Mouse (Mus musculus) spleen, embryonic (tissue): Measurements from ENCODE around the gene Pdss1.
"Not testable (repeated sequence)": the region's sequence is repeated elsewhere in the genome, so short reads cannot be mapped to it uniquely, and the experiment has no call there.

ENCODE experiments used
- CTCF ChIA-PET: fragments of 350-600 bp; sonication (Branson Sonifier 250); formaldehyde crosslinking; loops from one replicate; lab custom pipeline; 2022; lab: Charles Lee

Pdss1 gene

GRCm38 (mm10) chr2:22895282-22896273, at the start of gene Pdss1:
TSS of gene Pdss1 (plus strand) at chr2:22895522.
- CTCF ChIA-PET = no interaction called here

- CTCF ChIA-PET = no interaction called here
Measured at GRCm38 (mm10) chr2:22851900-22852299, 43.4 kb upstream of the Pdss1 start.

GRCm38 (mm10) chr2:22857501-22857900, 37.8 kb upstream of the Pdss1 start:
- CTCF ChIA-PET = no interaction called here

GRCm38 (mm10) chr2:22862194-22862593, 33.1 kb upstream of the Pdss1 start:
- CTCF ChIA-PET = no interaction called here

- CTCF ChIA-PET = not testable (repeated sequence)
Measured at GRCm38 (mm10) chr2:22864394-22865037, 30.8 kb upstream of the Pdss1 start.

- CTCF ChIA-PET = no interaction called here
Measured at GRCm38 (mm10) chr2:22865818-22866217, 29.5 kb upstream of the Pdss1 start.

- CTCF ChIA-PET = no interaction called here
Measured at GRCm38 (mm10) chr2:22866894-22867424, 28.4 kb upstream of the Pdss1 start.

GRCm38 (mm10) chr2:22873159-22873558, 22.2 kb upstream of the Pdss1 start:
- CTCF ChIA-PET = interaction anchor here (0.7 to 0.8 kb wide), 3 partner anchors 94 to 277 kb away, joined by 3 to 6 read pairs (median 3); no protein-coding TSS in a partner anchor

GRCm38 (mm10) chr2:22874628-22875027, 20.7 kb upstream of the Pdss1 start:
- CTCF ChIA-PET = no interaction called here

- CTCF ChIA-PET = interaction anchor here (0.9 kb wide), 1 partner anchor 116 kb away, joined by 3 read pairs; no protein-coding TSS in a partner anchor
Measured at GRCm38 (mm10) chr2:22876614-22877013, 18.7 kb upstream of the Pdss1 start.

GRCm38 (mm10) chr2:22878781-22879180, 16.5 kb upstream of the Pdss1 start:
- CTCF ChIA-PET = interaction anchor here (0.7 kb wide), 1 partner anchor 211 kb away, joined by 17 read pairs; no protein-coding TSS in a partner anchor

- CTCF ChIA-PET = not testable (repeated sequence)
Measured at GRCm38 (mm10) chr2:22880726-22881125, 14.6 kb upstream of the Pdss1 start.

- CTCF ChIA-PET = no interaction called here
Measured at GRCm38 (mm10) chr2:22894932-22895281, 415 bp upstream of the Pdss1 start.

GRCm38 (mm10) chr2:22903947-22904346, 8.6 kb downstream of the Pdss1 start:
- CTCF ChIA-PET = no interaction called here

GRCm38 (mm10) chr2:22914421-22914820, 19.1 kb downstream of the Pdss1 start:
- CTCF ChIA-PET = no interaction called here

- CTCF ChIA-PET = interaction anchor here (0.7 kb wide), 1 partner anchor 154 kb away, joined by 4 read pairs; no protein-coding TSS in a partner anchor
Measured at GRCm38 (mm10) chr2:22918651-22919050, 23.3 kb downstream of the Pdss1 start.

- CTCF ChIA-PET = interaction anchor here (0.6 kb wide), 2 partner anchors 196 to 602 kb away, joined by 3 read pairs; no protein-coding TSS in a partner anchor
Measured at GRCm38 (mm10) chr2:22925911-22926310, 30.6 kb downstream of the Pdss1 start.

GRCm38 (mm10) chr2:22928259-22928658, 32.9 kb downstream of the Pdss1 start:
- CTCF ChIA-PET = interaction anchor here (1.2 kb wide), 1 partner anchor 11 kb away, joined by 3 read pairs; no protein-coding TSS in a partner anchor

- CTCF ChIA-PET = no interaction called here
Measured at GRCm38 (mm10) chr2:22933556-22933955, 38.2 kb downstream of the Pdss1 start.

- CTCF ChIA-PET = no interaction called here
Measured at GRCm38 (mm10) chr2:22949956-22950355, 54.6 kb downstream of the Pdss1 start.

- CTCF ChIA-PET = no interaction called here
Measured at GRCm38 (mm10) chr2:22954278-22954677, 59.0 kb downstream of the Pdss1 start.

- CTCF ChIA-PET = no interaction called here
Measured at GRCm38 (mm10) chr2:22955914-22956313, 60.6 kb downstream of the Pdss1 start.
